Mouse (Mus musculus) lung, postnatal 0 days (tissue): ENCODE measurements around the gene AU022252. TPM values are rescaled to one million over a fixed set of nuclear protein-coding genes. Genes with fewer than 3 reads are reported as not detected.
A peak's percentile ranks its signal among the peaks of the same experiment; 100 is the strongest.

Experiments
- ATAC-seq: fragments of 200-750 bp; cut with Nextera tagmentation; 2 replicates; pipeline ENCODE4 v1.8.0; 2017; ENCODE audit warnings: moderate library complexity
- DNase-seq: peaks from one replicate; pipeline ENCODE4 v3.0.0-alpha.2; 2016; ENCODE audit warnings: low spot score
- H3K27ac ChIP-seq: fragments of 300-500 bp; sonication (generic); 2 replicates; pipeline ENCODE4 v1.5.1; 2014; ENCODE audit warnings: antibody characterized with exemption, mild to moderate bottlenecking, low read length, mixed read lengths
- H3K27me3 ChIP-seq: fragments of 300-500 bp; sonication (generic); replicated peaks from 2 replicates; pipeline ENCODE4 v1.6.1; 2014; ENCODE audit warnings: low read length, mixed read lengths; ENCODE audit not compliant: insufficient read depth
- H3K36me3 ChIP-seq: fragments of 300-500 bp; sonication (generic); 2 replicates; pipeline ENCODE4 v1.6.1; 2014; ENCODE audit warnings: low read length, mixed read lengths; ENCODE audit not compliant: insufficient read depth
- H3K4me1 ChIP-seq: fragments of 300-500 bp; sonication (generic); 2 replicates; pipeline ENCODE4 v1.6.1; 2014; ENCODE audit warnings: antibody characterized with exemption, low read depth, low read length, mixed read lengths; ENCODE audit not compliant: insufficient read depth
- H3K4me2 ChIP-seq: fragments of 300-500 bp; sonication (generic); replicated peaks from 2 replicates; pipeline ENCODE4 v1.6.1; 2014; ENCODE audit warnings: low read depth, mild to moderate bottlenecking, low read length, moderate library complexity, mixed read lengths
- H3K4me3 ChIP-seq: fragments of 300-500 bp; sonication (generic); 2 replicates; pipeline ENCODE4 v1.5.1; 2014; ENCODE audit warnings: low read depth, low read length
- H3K9ac ChIP-seq: fragments of 300-500 bp; sonication (generic); replicated peaks from 2 replicates; pipeline ENCODE4 v1.6.1; 2014; ENCODE audit warnings: low read depth, mild to moderate bottlenecking
- H3K9me3 ChIP-seq: fragments of 300-500 bp; sonication (generic); 2 replicates; pipeline ENCODE4 v1.6.1; 2016; ENCODE audit warnings: low read length, mixed read lengths
- CTCF ChIP-seq: IDR thresholded peaks from 2 replicates; pipeline ENCODE4 v1.5.1; 2016; ENCODE audit warnings: antibody characterized with exemption, mild to moderate bottlenecking
- EP300 ChIP-seq: IDR thresholded peaks from 2 replicates; pipeline ENCODE4 v1.6.1; 2016; ENCODE audit warnings: antibody characterized with exemption, mild to moderate bottlenecking, control low read depth
- WGBS: fragments of 180-500 bp; shearing (Covaris S2); extraction: QIAGEN DNeasy Blood & Tissue Kit; methylation state at CpG from one replicate; pipeline ENCODE4 v1.1.7; 2014; 5-methylcytosine and 5-hydroxymethylcytosine counted together
- polyA plus RNA-seq: library from polyadenylated mRNA; unstranded; fragments of >200 nt; fragmentation: Nextera tagmentation; extraction: Ambion mirVana; gene quantifications from 2 replicates; pipeline ENCODE4 v1.2.1, GENCODE M21; 2015

Gene AU022252
- polyA plus RNA-seq, 1 experiment from 2014 or later, result 16.9 TPM

GRCm38 (mm10) chr4:119263459-119263858 lies 30.9 kb upstream of the AU022252 start:
- Histone ChIP-seq H3K27me3 (no peaks in the 10 kb centered on the region), H3K27ac (peak overlapping the region; percentile 68), H3K4me3 (no peak overlapping the region), H3K36me3 (no peaks in the 10 kb centered on the region), H3K9ac (no peak overlapping the region), H3K4me1 (no peaks in the 10 kb centered on the region), H3K9me3 (no peaks in the 10 kb centered on the region), H3K4me2 (no peak overlapping the region)
- ATAC-seq (peak; percentile 37; the same call in 1 of the 2 replicates), DNase-seq (peak; percentile 64)
- WGBS, result 34% methylated on average over 3 of the region's 3 CpGs
- TF ChIP-seq EP300 (peak; percentile 92), CTCF (no peak)

GRCm38 (mm10) chr4:119262483-119262882 lies 30.0 kb upstream of the AU022252 start:
- H3K36me3 ChIP-seq, result no peaks in the 10 kb centered on the region
- 0 out of 2 replicates have a peak, but pooled peaks have one; percentile 25 for TF ChIP-seq EP300
- TF ChIP-seq CTCF, result no peak
- no peaks in the 10 kb centered on the region for H3K9me3 ChIP-seq
- H3K27me3 ChIP-seq, result no peaks in the 10 kb centered on the region
- peak overlapping the region; percentile 4; the same call in 1 of the 2 replicates for H3K27ac ChIP-seq
- no peak overlapping the region for H3K4me3 ChIP-seq
- no peak overlapping the region for H3K9ac ChIP-seq
- 85% methylated on average over 5 of the region's 5 CpGs for WGBS
- H3K4me1 ChIP-seq, result no peaks in the 10 kb centered on the region
- H3K4me2 ChIP-seq, result no peak overlapping the region
- ATAC-seq (no peak), DNase-seq (no peak)

GRCm38 (mm10) chr4:119261087-119261713 lies 28.7 kb upstream of the AU022252 start:
- ATAC-seq (peak; percentile 74), DNase-seq (peak; percentile 53)
- peak overlapping the region; percentile 77 for H3K27ac ChIP-seq
- H3K4me3 ChIP-seq, result no peak overlapping the region
- H3K36me3 ChIP-seq, result no peaks in the 10 kb centered on the region
- no peaks in the 10 kb centered on the region for H3K4me1 ChIP-seq
- WGBS, result 53% methylated on average over 7 of the region's 7 CpGs
- no peak; the same call in 1 of the 2 replicates for TF ChIP-seq CTCF
- TF ChIP-seq EP300, result peak; percentile 86
- H3K9me3 ChIP-seq, result no peaks in the 10 kb centered on the region
- H3K9ac ChIP-seq, result no peak overlapping the region
- no peaks in the 10 kb centered on the region for H3K27me3 ChIP-seq
- no peak overlapping the region for H3K4me2 ChIP-seq

GRCm38 (mm10) chr4:119259344-119260254 lies 27.1 kb upstream of the AU022252 start:
- WGBS, result 81% methylated on average over 15 of the region's 15 CpGs

GRCm38 (mm10) chr4:119257083-119257482 lies 24.6 kb upstream of the AU022252 start:
- DNase-seq (no peak), ATAC-seq (no peak)
- 51% methylated on average over 6 of the region's 6 CpGs for WGBS
- 0 out of 2 replicates have a peak, but pooled peaks cover 6% of the 10 kb centered on the region for H3K4me1 ChIP-seq
- no peaks in the 10 kb centered on the region for H3K27me3 ChIP-seq
- H3K9me3 ChIP-seq, result no peaks in the 10 kb centered on the region
- no peaks in the 10 kb centered on the region for H3K36me3 ChIP-seq
- H3K27ac ChIP-seq, result no peak overlapping the region
- H3K4me3 ChIP-seq, result no peak overlapping the region
- no peak for TF ChIP-seq CTCF
- TF ChIP-seq EP300, result no peak
- H3K4me2 ChIP-seq, result no peak overlapping the region
- H3K9ac ChIP-seq, result no peak overlapping the region

More at GRCm38 (mm10) chr4:119259344-119260254, 27.1 kb upstream of the AU022252 start:
- no peak overlapping the region for H3K4me3 ChIP-seq
- ATAC-seq (no peak), DNase-seq (no peak)
- no peak overlapping the region for H3K27ac ChIP-seq
- H3K9me3 ChIP-seq, result no peaks in the 10 kb centered on the region
- no peaks in the 10 kb centered on the region for H3K36me3 ChIP-seq
- no peaks in the 10 kb centered on the region for H3K4me1 ChIP-seq
- H3K9ac ChIP-seq, result no peak overlapping the region
- H3K4me2 ChIP-seq, result no peak overlapping the region
- TF ChIP-seq CTCF (peak; percentile 46), EP300 (no peak)
- no peaks in the 10 kb centered on the region for H3K27me3 ChIP-seq

- H3K27me3 ChIP-seq, result no peaks in the 10 kb centered on the region
- no peak for DNase-seq
- no peak within 1 kb of the TSS for H3K27ac ChIP-seq
- no peaks in the 10 kb centered on the region for H3K36me3 ChIP-seq
- no peak within 1 kb of the TSS for H3K4me2 ChIP-seq
- 0 out of 2 replicates have a peak, but pooled peaks cover 6% of the 10 kb centered on the region for H3K4me1 ChIP-seq
- TF ChIP-seq EP300 (no peak), CTCF (no peak)
- H3K4me3 ChIP-seq, result no peak within 1 kb of the TSS
- H3K9ac ChIP-seq, result no peak within 1 kb of the TSS
- 78% methylated on average over 12 of the region's 12 CpGs for WGBS
- no peak for ATAC-seq
- no peaks in the 10 kb centered on the region for H3K9me3 ChIP-seq
These were observed 22.8 kb upstream of the AU022252 start, which contains the start of gene Cldn19 for GRCm38 (mm10) chr4:119255351-119255750. Gene Cldn19, plus strand, starts transcription at chr4:119255414.
